Mouse (Mus musculus) right cerebral cortex, postnatal 25 days (tissue): ENCODE measurements around the gene Adh1.

Source experiments
- DNase-seq: peaks from one replicate; pipeline ENCODE4 v3.0.0; 2022

Gene Adh1

GRCm38 (mm10) chr3:138291529-138292117, 30.8 kb downstream of the Adh1 start:
- no peak for DNase-seq

- DNase-seq, result no peak
These were observed 32.6 kb downstream of the Adh1 start for GRCm38 (mm10) chr3:138293298-138293895.

GRCm38 (mm10) chr3:138300130-138300529, 39.3 kb downstream of the Adh1 start:
- no peak for DNase-seq

GRCm38 (mm10) chr3:138302676-138303075, 41.9 kb downstream of the Adh1 start:
- no peak for DNase-seq

- DNase-seq, result no peak
These were observed 43.1 kb downstream of the Adh1 start for GRCm38 (mm10) chr3:138303771-138304488.

- no peak for DNase-seq
These were observed 43.7 kb downstream of the Adh1 start for GRCm38 (mm10) chr3:138304489-138304871.

- no peak for DNase-seq
These were observed 44.9 kb downstream of the Adh1 start for GRCm38 (mm10) chr3:138305486-138306289.

GRCm38 (mm10) chr3:138306290-138306683, 45.5 kb downstream of the Adh1 start:
- no peak for DNase-seq

- no peak for DNase-seq
These were observed 49.1 kb downstream of the Adh1 start for GRCm38 (mm10) chr3:138309910-138310309.

GRCm38 (mm10) chr3:138311015-138311414, 50.2 kb downstream of the Adh1 start:
- DNase-seq, result no peak

- no peak for DNase-seq
These were observed 52.2 kb downstream of the Adh1 start, which contains the start of gene Adh6a for GRCm38 (mm10) chr3:138312965-138313364. Gene Adh6a, plus strand, starts transcription at chr3:138313286.

- DNase-seq, result no peak
These were observed 56.2 kb downstream of the Adh1 start for GRCm38 (mm10) chr3:138316908-138317472.

GRCm38 (mm10) chr3:138325001-138325400, 64.2 kb downstream of the Adh1 start:
- DNase-seq, result no peak

GRCm38 (mm10) chr3:138325466-138325865, 64.7 kb downstream of the Adh1 start:
- no peak for DNase-seq

GRCm38 (mm10) chr3:138333910-138334309, 73.1 kb downstream of the Adh1 start:
- DNase-seq, result no peak

- DNase-seq, result no peak
These were observed 73.5 kb downstream of the Adh1 start for GRCm38 (mm10) chr3:138334320-138334719.

GRCm38 (mm10) chr3:138335566-138335965, 74.8 kb downstream of the Adh1 start:
- no peak for DNase-seq

- no peak for DNase-seq
These were observed 75.4 kb downstream of the Adh1 start for GRCm38 (mm10) chr3:138336104-138336754.
